Mouse (Mus musculus) kidney, adult 2 months (tissue): ENCODE measurements at regions not wholly inside any gene's neighbourhood (a gene's known extent, or its start where the extent isn't known, plus 50 kb on each side); places are given as distances from the start of the nearest gene placed in this dataset.

Experiments used
- DNase-seq: peaks from one replicate; pipeline ENCODE4 v3.0.0; 2021
- H3K27ac ChIP-seq: fragments of 200-500 bp; 2 replicates; pipeline ENCODE4 v1.5.1; 2012; ENCODE audit warnings: low read depth, low read length, control low read depth, inconsistent platforms; ENCODE audit not compliant: insufficient read depth
- H3K27me3 ChIP-seq: fragments of 200-500 bp; replicated peaks from 2 replicates; pipeline ENCODE4 v1.6.1; 2012; ENCODE audit warnings: mild to moderate bottlenecking, moderate library complexity, low read length, inconsistent platforms; ENCODE audit not compliant: control insufficient read depth, insufficient read depth
- H3K36me3 ChIP-seq: fragments of 200-500 bp; 2 replicates; pipeline ENCODE4 v1.6.1; 2012; ENCODE audit warnings: mild to moderate bottlenecking, moderate library complexity, low read length, inconsistent platforms; ENCODE audit not compliant: control insufficient read depth, insufficient read depth
- H3K4me1 ChIP-seq: fragments of 200-500 bp; 2 replicates; pipeline ENCODE4 v1.6.1; 2011; ENCODE audit warnings: low read length; ENCODE audit not compliant: control insufficient read depth, insufficient read depth
- H3K4me3 ChIP-seq: fragments of 200-500 bp; 2 replicates; pipeline ENCODE4 v1.5.1; 2011; ENCODE audit warnings: mild to moderate bottlenecking, low read depth, low read length, control low read depth; ENCODE audit not compliant: insufficient read depth
- CTCF ChIP-seq: fragments of 200-500 bp; conservative IDR thresholded peaks from 2 replicates; pipeline ENCODE4 v1.5.1; 2011; ENCODE audit warnings: low read depth, mild to moderate bottlenecking, control low read depth, low read length, moderate library complexity, mixed read lengths; ENCODE audit not compliant: insufficient read depth, insufficient read length
- POLR2A ChIP-seq: fragments of 200-500 bp; IDR thresholded peaks from one replicate; pipeline ENCODE4 v1.6.1; 2011; ENCODE audit warnings: low read depth, low read length, control low read depth
- WGBS: fragments of 180-500 bp; shearing (Covaris S2); methylation state at CpG from one replicate; pipeline ENCODE4 v1.1.7; 2018; 5-methylcytosine and 5-hydroxymethylcytosine counted together

DNA sequence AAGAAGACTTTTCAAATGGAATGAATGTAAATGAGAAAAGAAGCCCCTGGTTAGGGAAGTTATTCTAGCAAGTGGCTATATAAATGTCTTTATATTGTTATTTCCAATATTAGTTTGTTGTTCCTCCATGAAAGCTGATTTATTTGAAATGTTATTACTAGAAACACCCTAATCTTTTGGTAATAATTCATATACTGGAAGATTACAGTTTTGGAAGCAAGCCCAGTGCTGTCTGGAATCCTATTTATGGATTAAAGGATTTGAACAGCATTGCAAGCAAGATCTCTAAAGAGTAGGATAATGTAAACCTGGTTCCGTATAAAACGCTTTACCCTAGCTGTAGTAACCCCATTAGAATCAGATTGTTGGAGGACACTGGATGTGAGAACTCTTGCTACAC is 96.8 kb upstream of the Plxna2 start:
- no peak for DNase-seq
- Histone ChIP-seq H3K36me3 (no peaks in the 10 kb centered on the region), H3K4me3 (no peak overlapping the region), H3K27ac (no peak overlapping the region), H3K4me1 (no peaks in the 10 kb centered on the region), H3K27me3 (no peaks in the 10 kb centered on the region)
- no peak for TF ChIP-seq CTCF
- no peak for TF ChIP-seq POLR2A
- WGBS, result 80% methylated on average over 2 of the region's 2 CpGs

DNA sequence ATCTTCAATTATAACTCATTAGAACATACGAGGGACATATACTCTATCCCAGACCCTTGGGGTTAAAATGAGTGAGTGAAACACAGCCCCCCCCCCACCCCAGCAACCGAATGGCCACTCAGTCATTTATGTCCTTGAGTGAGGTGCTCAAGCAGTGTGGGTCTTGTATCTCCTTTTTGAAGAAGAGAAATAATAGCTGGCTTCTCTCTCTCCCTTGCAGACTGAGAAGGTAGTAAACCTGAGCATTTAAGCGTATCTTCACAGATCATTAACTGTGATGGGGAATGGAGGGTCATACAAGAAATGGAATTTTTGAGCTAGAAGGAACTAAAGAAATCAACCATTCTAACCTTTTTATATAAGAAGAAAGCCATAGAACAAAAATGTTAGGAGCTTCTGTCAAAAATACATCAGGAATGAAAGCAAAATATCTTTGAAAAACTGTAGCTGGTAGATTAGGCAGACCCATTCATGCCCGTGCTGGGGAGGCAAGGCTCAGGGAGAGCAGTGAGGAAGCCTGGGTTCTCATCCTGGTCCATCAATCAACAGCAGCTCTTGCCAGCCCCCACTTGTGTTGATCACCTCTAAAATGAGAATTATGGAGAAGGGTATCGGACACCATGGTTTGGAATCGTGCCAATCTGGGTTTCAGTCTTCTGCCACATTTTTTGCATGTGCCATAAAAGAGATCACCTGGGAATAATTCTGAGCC is 98.4 kb upstream of the Plxna2 start:
- WGBS, result 43% methylated on average over 6 of the region's 6 CpGs
- TF ChIP-seq POLR2A (no peak), CTCF (no peak)
- no peaks in the 10 kb centered on the region for H3K27me3 ChIP-seq
- H3K36me3 ChIP-seq, result no peaks in the 10 kb centered on the region
- no peak overlapping the region for H3K4me3 ChIP-seq
- no peaks in the 10 kb centered on the region for H3K4me1 ChIP-seq
- DNase-seq, result no peak
- H3K27ac ChIP-seq, result no peak overlapping the region

DNA sequence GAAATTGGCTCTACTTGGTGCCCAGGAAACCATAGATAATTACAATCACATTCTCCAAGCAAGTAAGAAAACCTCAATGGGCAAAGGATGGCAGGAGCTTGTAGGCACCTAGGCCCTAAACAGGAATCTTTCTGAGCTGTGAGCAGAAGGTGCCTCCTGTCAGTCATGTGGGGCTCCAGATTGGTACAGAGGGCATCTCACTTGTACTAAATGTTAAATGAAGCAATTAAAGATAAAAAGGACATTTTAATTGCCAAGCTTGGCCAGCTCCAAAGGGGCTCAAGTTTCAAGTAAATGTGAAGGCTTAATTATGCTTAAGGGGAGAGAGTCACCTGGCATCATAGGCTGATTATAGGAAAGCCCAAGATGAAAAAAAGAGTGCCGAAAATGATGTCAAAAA is 101.9 kb upstream of the Plxna2 start:
- WGBS, result 81% methylated on average over 1 of the region's 1 CpGs
- H3K4me3 ChIP-seq, result no peak overlapping the region

DNA sequence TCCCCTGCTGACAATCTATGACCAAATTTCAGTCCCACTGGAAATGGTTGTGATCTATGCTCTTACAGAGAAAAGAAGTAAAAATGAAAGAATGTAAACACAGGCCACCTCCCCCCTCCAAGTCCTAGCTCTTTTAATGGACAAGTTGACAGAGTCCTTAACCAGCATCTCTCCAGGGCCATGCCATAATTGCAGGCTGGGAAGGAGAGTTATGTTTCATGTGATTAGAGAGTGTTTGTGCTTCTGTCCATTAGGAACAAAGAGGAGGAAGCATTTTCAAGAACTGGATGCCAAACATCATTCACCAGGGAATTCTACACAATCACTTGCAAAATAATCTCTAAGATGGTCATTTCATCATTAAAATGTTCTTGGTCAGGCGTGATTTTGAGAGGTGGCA is 109.7 kb upstream of the Plxna2 start:
- TF ChIP-seq POLR2A (no peak), CTCF (no peak)
- DNase-seq, result no peak
- Histone ChIP-seq H3K27me3 (no peaks in the 10 kb centered on the region), H3K4me1 (no peaks in the 10 kb centered on the region), H3K36me3 (no peaks in the 10 kb centered on the region), H3K4me3 (no peak overlapping the region), H3K27ac (no peak overlapping the region)
- WGBS, result 79% methylated on average over 1 of the region's 1 CpGs

More for the DNA sequence above, 101.9 kb upstream of the Plxna2 start:
- no peaks in the 10 kb centered on the region for H3K36me3 ChIP-seq
- DNase-seq, result no peak
- TF ChIP-seq CTCF (no peak), POLR2A (no peak)
- no peaks in the 10 kb centered on the region for H3K4me1 ChIP-seq
- H3K27ac ChIP-seq, result no peak overlapping the region
- no peaks in the 10 kb centered on the region for H3K27me3 ChIP-seq

DNA sequence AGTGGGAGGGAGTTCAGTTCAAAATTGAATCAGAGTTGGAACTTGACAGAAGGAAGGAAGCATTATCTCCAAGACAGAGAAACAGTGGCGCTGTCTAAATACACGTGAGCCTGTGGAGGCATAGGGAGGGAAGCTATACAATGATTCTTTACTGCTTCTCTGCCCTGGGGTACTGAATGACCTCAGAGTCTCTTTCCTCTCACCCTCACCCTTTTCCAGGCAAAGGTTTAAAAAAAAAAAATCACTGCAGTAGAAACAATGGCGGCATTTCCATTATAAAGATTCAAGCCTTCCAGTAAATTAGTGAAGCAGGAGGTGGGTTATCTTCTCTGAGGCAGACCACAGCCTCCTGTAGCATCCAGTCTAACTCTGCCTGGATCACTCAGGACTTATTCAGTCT is 112.2 kb upstream of the Plxna2 start:
- TF ChIP-seq POLR2A (no peak), CTCF (no peak)
- no peak for DNase-seq
- no peaks in the 10 kb centered on the region for H3K4me1 ChIP-seq
- H3K27ac ChIP-seq, result no peak overlapping the region
- WGBS, result 58% methylated on average over 3 of the region's 3 CpGs
- H3K27me3 ChIP-seq, result no peaks in the 10 kb centered on the region
- H3K36me3 ChIP-seq, result no peaks in the 10 kb centered on the region
- no peak overlapping the region for H3K4me3 ChIP-seq

DNA sequence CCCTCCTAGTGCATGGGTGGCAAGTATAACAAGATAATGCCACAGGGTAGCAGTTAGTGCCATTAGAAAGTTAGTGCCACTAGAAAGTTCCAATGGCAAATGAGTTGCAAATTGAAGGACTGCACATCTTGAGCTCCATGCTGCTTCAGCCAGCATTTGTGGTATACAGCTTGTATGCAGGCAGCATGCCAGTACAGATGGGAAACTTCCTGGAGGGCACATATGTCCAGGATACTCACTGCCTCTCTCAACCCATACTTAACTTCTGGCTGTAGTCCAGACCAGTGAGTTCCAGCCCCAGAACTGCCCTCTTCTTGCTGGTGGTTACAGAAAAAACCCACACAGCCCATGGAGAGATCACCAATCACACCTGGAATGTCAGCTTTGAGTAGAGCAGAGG is 113.8 kb upstream of the Plxna2 start:
- Histone ChIP-seq H3K36me3 (no peaks in the 10 kb centered on the region), H3K4me1 (no peaks in the 10 kb centered on the region), H3K27me3 (no peaks in the 10 kb centered on the region), H3K27ac (no peak overlapping the region), H3K4me3 (no peak overlapping the region)
- no peak for DNase-seq
- TF ChIP-seq POLR2A (no peak), CTCF (no peak)

DNA sequence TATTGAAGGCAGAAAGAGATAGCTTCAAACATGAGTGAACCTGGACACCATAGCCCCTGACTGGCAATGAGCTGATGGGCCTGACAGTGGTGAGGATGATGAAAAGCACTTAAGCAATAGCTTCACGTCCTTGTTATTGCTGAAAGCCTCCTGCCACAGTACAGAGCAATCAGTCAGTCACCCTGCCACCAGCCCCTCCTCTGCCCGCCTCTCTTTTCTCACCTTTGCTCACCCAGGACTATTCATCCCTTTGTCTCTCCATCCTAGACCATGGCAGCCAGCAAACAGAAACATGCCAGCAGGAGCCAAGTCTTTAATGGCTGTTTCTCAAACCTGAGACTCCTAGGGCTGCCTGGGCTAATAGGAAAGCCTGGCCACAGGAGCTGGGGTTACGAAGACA is 114.5 kb upstream of the Plxna2 start:
- no peak for DNase-seq
- 79% methylated on average over 3 of the region's 3 CpGs for WGBS

DNA sequence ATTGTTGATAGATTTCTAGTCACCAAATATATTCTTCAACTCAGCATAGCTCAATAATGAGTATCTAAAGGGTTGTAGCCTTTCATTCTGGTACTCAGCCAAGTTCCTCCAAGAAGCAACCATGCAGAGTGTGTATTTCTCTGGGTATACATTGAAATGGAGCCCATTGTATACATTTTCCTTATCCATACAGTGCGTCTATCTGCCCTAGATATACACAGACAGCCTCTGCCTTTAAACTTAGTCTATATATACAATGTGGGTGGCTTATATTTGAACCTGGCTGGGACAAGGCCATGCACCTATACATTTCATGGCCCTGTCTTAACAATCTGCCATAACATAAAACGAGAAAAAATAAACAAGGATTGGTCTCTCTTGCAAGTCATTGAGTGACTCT is 121.6 kb upstream of the Plxna2 start:
- WGBS, result 79% methylated on average over 2 of the region's 2 CpGs
- Histone ChIP-seq H3K36me3 (no peaks in the 10 kb centered on the region), H3K27ac (no peak overlapping the region), H3K4me3 (no peak overlapping the region), H3K4me1 (no peaks in the 10 kb centered on the region), H3K27me3 (no peaks in the 10 kb centered on the region)
- TF ChIP-seq POLR2A (no peak), CTCF (no peak)
- DNase-seq, result no peak

More for the DNA sequence above, 114.5 kb upstream of the Plxna2 start:
- Histone ChIP-seq H3K4me3 (no peak overlapping the region), H3K36me3 (no peaks in the 10 kb centered on the region), H3K27me3 (no peaks in the 10 kb centered on the region), H3K27ac (no peak overlapping the region), H3K4me1 (no peaks in the 10 kb centered on the region)
- no peak for TF ChIP-seq POLR2A
- TF ChIP-seq CTCF, result no peak
